Mouse (Mus musculus) liver, adult 2 months (tissue): ENCODE data around the gene Gm49405.

Source experiments
- CTCF ChIP-seq: fragments of 200-500 bp; IDR thresholded peaks from 2 replicates; pipeline ENCODE4 v1.5.1; 2011; ENCODE audit warnings: low read depth, low read length, control low read depth
- POLR2A ChIP-seq: fragments of 200-500 bp; IDR thresholded peaks from 2 replicates; pipeline ENCODE4 v1.6.1; 2011; ENCODE audit warnings: low read length, control low read depth; ENCODE audit not compliant: insufficient read depth; ENCODE audit errors: extremely low read depth

DNA sequence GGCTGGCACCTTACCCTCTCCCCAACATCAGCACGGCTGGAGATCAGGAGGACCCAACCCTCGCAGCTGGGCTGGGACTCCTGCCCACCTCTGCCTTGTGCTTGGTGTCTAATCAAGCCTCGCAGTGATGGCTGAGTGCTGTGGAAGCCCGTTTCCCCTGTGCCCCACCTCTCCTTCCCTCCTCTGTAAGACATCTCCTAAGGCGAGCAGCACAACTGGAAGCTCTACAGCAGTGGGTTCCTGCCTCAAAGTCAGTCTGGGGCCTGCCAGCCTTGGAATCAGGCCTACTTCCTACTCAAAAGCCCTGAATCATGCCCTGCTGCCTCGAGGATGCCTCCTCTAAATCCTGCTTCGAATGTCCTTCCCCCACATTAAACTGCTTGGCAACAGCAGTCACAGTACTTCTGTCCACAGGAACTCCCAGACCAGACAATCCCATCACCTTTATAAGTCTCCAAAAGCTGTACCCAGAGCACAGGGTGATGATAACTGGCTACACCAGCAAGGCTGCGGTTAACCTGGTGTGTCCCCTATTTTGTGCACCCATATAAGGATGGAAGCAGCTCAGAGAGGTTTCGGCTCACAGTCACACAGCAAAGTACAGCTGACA, 1.2 kb upstream of the Gm49405 start:
- TF ChIP-seq CTCF, result no peak
- no peak for TF ChIP-seq POLR2A
